Mouse (Mus musculus) adipocyte (in vitro differentiated cells): ENCODE measurements around the gene Pga5.

Experiments used
- DNase-seq: peaks from one replicate; pipeline ENCODE4 v3.0.0-alpha.2; 2016; ENCODE audit warnings: low spot score

Pga5 gene

DNA sequence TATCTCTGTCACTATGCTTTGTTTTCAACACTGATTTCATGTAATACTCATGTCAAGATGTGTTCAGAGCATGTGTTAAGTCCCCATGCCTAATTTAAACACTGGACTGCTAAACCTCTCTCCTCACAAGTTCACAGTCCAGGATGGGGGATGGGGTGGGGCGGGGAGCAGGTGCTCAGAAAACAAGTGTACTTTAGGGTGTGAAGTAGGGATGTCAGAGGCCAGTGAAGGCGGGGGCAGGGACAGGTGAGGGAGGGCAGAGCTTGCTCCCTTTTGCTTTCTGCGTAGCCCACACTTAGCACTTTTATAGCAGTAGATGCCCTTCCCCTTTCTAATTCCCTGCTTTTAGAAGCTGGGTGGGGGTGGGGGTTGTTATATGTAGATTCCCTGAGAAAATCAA is 12.8 kb downstream of the Pga5 start:
- DNase-seq: no peak

DNA sequence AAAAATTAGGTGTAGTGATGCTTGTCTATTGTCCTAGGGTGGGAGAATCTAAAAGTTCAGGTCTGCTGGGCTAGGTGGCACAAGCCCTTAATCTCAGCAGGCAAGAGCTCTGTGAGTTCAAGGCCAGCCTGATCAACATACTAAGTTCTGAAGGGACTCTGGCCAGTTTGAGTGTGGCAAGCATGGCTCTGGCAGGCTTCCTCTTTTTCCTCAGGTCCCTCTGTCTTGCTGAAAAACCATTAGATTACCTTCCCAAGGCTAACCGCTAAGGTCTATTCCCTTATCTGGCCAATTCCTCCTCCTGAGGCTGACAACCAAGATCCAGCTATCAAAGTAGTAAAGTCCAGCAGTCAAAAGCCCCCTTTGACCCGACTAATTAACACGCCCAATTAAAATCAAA is 15.2 kb downstream of the Pga5 start:
- DNase-seq: no peak

DNA sequence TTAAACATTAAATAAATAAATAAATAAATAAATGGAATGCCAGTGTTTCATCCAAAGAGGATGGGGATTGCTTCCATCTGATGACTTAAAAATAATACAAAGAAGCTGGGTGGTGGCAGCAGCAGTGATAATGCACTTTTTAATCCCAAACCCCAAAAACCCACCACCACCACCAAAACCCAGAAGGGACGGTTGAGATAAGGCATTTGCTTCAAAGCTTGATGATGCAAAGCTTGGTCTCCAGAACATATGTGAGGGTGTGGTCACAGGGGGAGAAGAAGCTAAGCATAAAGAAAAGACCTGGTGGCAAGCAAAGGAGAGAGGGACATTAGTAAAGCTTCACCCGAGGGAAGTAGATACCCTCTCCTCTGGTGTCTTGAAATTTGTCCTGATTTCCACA is 16.0 kb downstream of the Pga5 start:
- DNase-seq: no peak

DNA sequence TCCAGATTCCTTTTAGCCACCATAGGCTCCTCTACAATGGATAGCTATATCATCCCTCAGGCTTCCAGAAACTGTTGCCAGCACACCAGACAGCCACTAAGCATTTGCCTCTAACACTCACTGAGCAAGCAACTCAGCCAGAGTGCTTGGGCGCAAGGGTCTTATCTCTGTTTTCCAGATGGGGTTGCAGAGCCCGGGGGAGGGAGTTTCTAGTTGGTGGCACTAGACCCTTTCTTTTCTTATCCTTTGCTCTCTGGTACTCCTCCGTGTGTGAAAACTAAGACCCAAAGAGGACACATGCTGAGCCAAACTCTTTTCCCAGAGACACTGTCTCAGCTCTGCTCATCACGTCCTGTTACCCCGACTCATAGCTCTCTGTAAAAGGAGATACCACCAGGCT is 16.5 kb downstream of the Pga5 start:
- DNase-seq: no peak

DNA sequence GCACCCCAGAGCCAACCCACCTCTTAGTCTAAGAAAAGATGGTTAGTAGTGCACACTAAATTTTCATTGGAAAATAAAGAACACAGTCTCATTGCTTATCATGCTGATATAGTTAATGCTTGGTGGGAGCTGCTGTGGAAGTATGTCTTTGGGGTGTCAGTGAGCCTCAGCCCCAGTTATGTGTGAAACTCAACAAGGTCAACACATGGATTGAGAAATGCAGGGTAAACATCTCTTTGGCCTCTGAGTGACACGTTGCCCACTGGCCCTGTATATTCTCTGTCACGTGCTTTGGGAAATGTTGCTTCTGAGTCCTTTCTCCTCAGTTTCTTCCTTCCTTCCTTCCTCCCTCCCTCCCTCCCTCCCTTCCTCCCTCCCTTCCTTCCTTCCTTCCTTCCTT is 19.5 kb downstream of the Pga5 start:
- DNase-seq: no peak

DNA sequence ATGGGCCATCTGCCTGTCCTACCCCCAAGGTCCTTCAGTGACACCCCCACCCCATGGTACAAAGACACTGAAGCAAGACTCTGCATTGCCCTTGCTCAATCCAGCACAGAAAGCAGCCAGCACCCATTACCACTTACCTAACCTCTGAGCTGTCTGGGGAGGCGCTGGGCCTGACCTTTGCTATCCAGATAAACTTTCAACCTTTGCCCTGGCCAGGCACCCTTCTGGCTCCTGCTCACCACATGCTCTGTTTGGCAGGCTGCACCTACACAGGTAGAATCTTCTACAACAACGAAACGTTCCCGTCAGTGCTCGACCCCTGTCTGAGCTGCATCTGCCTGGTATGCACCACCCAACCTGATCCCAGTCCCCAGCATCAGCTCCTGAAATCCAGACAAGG is 20.1 kb downstream of the Pga5 start:
- no peak for DNase-seq

DNA sequence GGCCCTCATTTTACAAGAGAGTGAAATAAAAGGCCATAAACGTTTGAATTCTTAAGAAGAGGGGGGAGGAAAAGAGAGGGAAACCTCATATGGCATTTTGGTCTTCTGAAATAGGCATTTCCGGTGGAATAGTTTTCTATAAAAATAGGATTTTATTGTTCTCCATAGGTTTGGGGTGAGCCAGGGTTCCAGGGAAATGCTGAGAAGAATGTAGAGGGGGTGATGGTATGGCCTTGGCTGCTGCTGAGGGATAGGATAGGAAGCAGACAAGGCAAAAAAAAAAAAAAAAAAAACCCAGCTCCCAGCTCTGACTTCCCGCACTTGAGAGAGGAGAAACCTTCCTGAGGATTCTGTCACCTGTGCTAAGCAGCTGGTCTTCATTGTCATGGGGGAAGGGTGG is 21.8 kb downstream of the Pga5 start:
- DNase-seq: no peak

DNA sequence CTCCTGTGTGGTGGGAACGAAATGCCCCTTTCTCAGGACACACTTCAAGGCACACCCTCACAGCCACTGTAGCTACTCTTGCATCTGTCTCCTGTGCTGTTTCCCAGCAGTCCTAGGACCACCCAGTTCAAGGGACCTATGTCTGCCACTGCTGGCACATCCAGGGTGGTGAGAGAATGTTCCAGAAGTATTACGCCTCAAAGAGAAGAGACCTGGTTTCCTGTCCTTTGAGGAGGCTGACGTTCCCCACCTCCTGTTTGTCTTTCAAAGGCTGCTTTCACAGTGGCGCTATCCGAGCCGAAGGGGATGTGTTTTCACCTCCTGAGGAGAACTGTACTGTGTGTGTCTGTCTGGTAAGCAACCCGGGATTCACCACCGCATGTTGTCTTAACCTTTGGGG is 29.7 kb downstream of the Pga5 start:
- no peak for DNase-seq

DNA sequence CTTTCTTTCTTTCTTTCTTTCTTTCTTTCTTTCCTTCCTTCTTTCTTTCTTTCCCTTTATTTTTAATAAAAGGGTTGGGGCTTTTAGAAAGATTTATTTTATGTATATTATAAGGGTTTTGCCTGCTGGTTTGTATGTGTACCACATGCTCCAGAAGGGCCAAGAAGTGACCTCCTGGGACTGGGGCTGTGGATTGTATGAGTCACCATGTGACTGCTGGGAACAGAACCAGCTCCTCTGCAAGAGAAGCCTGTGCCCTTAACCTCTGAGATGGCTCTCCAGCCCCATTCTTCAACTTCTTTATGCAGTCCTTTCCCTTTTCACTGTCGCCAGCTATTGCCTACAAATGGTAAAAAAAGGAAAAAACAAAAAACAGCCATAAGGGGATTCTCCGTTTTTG is 32.3 kb downstream of the Pga5 start:
- peak; percentile 95 for DNase-seq

DNA sequence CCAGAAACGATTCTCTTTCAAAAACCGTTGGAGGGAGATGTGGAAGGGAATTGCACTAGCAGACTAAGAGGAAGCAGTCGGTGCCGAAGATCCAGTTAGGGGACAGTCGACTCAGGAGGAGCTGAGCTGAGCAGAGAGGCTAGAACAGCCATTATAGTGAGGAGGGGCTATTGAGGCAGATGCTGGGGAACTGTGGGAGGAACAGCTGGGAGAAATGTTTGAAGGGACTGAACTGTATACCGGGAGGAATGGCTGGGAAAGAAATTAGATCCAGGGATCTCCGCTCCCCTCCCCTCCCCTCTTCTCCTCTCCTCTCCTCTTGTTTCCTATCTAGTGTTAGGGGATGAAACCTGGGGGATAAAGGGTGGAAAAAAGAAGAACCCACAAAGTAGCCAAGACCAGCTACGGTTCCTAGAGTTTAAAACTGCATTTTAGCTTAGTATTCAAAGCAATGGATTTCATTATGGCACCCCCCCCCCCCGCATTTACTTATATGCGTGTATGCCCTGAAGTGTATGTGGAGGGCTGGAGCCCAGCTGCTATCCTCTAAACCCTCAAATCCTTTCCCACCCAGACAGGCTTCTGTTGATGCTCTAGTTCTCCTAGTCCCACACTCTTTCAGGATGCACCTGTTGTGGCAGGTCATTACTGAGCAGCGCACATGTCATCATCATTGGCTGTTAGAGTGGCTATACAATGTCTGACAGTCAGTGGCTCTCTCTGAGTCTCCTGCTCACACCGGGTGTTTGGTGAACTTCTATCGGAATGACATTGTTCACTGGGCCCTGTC is 37.1 kb downstream of the Pga5 start:
- DNase-seq: no peak

DNA sequence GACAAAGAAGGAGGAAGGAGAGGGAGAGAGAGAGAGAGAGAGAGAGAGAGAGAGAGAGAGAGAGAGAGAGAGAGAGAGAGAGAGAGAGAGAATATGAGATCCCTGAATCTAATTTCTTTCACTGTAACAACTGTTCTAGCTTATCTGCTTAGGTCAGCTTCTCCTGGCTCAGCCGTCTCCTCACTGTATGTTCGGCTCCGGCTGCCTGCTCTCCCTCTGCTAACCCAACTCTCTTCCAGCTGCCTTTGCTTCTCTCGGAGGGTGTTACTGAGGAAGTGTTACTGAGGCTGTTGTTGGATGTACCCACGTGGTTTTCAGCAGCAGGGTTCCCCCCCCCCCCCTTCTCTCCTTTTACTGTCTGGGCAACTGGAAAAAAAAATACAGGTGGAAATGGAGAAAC is 37.8 kb downstream of the Pga5 start:
- DNase-seq: no peak

DNA sequence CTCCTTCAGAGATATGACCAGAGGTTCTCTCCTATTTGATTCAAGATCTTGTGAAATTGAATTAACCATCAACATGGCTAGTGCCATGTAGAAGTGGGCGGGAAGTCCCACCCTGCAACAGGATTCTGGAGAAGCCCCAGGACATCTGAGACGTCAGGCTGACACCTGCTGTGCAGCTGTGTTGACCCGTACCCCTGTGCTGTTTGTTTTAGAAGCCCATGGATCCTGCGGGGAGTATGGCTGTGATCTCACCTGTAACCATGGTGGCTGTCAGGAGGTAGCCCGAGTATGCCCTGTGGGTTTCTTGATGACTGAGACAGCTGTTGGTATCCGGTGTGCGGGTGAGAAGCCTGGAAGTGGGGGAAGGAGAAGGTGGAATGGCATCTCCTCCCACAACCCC is 40.0 kb downstream of the Pga5 start:
- DNase-seq: no peak

DNA sequence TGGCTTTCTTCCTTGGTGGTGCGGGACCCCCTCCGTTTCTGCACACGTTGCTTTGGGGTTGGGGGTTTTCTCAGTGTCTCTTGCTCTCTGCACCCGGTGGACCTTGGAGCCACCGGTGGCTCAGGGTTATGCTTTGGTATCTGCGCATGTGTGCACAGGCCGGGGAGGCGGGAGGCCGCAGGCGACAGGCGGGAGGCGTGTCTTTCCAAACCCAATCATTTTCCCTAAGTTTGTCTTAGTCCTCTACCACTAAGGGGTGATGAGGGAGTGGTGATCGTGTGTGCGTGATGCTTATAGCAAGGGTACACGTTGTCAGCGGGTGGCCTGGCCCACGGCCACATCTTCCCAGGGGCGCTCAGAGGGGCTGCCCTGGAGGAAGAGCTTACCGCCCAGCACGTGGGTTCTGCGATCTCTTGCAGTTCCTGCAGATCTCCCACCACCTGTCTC is 43.0 kb downstream of the Pga5 start:
- DNase-seq: no peak

DNA sequence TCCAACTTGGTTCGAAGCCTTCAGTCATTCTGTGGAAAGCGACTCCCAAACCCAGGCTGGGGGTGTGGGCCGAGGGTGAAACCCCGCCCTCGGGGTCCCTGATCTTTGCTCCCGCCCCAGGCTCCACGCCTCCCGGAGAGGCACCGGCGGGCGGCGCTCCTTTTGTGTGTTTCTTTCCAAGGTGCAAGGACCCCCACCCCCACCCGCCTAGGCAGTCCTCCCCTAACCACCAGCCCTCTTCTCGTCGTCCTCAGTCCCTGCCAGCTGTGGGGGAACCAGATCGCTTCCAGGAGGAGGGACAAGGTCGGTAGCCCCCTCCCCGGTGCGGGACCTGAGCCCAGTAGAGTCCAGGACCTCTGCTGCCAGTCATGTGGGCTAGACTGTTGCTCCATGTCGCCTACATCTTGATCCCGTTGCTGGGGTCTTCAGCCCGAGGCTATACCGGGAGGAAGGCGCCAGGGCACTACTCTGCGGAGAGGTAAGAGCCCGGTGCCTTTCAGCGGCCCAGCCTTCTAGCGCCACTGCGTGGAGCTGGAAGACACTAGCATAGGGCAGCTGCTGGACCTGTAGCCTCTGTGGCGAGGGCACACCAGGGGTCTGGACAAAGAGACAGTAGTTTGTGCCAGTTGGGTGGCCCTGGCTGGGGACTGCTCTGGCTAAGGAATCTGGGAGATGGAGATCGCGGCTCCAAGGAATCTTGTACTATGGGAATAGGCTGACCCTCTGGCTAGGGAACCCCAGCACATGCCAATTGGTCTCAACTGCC is 43.6 kb downstream of the Pga5 start, which contains the start of gene Vwce:
Gene Vwce, plus strand, starts transcription at position 108 of the 766 bp plus-strand sequence.
- DNase-seq: no peak
